In genomic region chr17:30653010-30653409, GRCm38 (mm10) we compare ENCODE assay signal across 11 mouse cellular contexts. TPM values are rescaled to one million over a fixed set of nuclear protein-coding genes. Genes with fewer than 3 reads are reported as not detected.
A peak's percentile ranks its signal among the peaks of the same experiment; 100 is the strongest.
DNase-seq lines count a peak whose midpoint lies in the region; ATAC-seq and TF ChIP-seq lines count a peak whose summit lies in the region.
"Had no signal": no experiment of that assay in that cellular context is flagged by ENCODE, and none has a peak within 500 bp of the region (broad histone marks: within the 10 kb centered on the region; RNA-seq: fewer than 3 reads in every experiment).

No protein-coding gene starts in this region.

- H3K9me3 ChIP-seq in liver, embryonic 12.5 days (replicated peaks) = peaks cover 16% of the 10 kb centered on the region
- H3K9me3 ChIP-seq: limb, embryonic 15.5 days had no signal

- H3K27me3 ChIP-seq in cerebellum, adult 2 months (ENCODE audit: control insufficient read depth, insufficient read depth, low read length) = no peaks in the 10 kb centered on the region
- no peaks in the 10 kb centered on the region for H3K27me3 ChIP-seq in liver, adult 2 months (ENCODE audit: control insufficient read depth, insufficient read depth, low read length)
- H3K27me3 ChIP-seq in liver, embryonic 12.5 days (replicated peaks) = no peaks in the 10 kb centered on the region
- H3K27me3 ChIP-seq: embryonic facial prominence, embryonic 12.5 days; limb, embryonic 15.5 days had no signal

- 96% methylated on average over 6 of the region's 6 CpGs for WGBS in cerebellum, adult 2 months
- 97% methylated on average over 6 of the region's 6 CpGs for WGBS in liver, adult 2 months
- WGBS in liver, embryonic 12.5 days (ENCODE audit: insufficient replicate concordance) = 90% methylated on average over 6 of the region's 6 CpGs

- H3K9ac ChIP-seq in liver, adult 2 months (ENCODE audit: low read depth, low read length) = no peak overlapping the region
- no peak overlapping the region for H3K9ac ChIP-seq in liver, embryonic 12.5 days
- H3K9ac ChIP-seq: embryonic facial prominence, embryonic 12.5 days; limb, embryonic 15.5 days had no signal

- no peak for DNase-seq in cerebellum, adult 2 months
- DNase-seq in liver, adult 2 months (ENCODE audit: extremely low read depth, low read depth, low spot score) = no peak
- DNase-seq in CD8-positive naive resting alpha-beta T cell, adult 2 months (ENCODE audit: low read depth in 2 of 2, low spot score in 2 of 2) = peak; percentile 39 to 58
- no peak for DNase-seq in heart, adult 11 months
- DNase-seq: kidney, adult 9 months had no signal

- no peak for ATAC-seq in cerebellum, adult (ENCODE audit: insufficient number of reproducible peaks, low FRiP score, low TSS enrichment)
- ATAC-seq in liver, embryonic 12.5 days = no peak
- no peak for ATAC-seq in megakaryocyte, adult 5-6 weeks (ENCODE audit: poor library complexity, severe bottlenecking)

- no peaks in the 10 kb centered on the region for H3K4me1 ChIP-seq in cerebellum, adult 2 months (ENCODE audit: control insufficient read depth, insufficient read depth, low read length)
- H3K4me1 ChIP-seq in liver, adult 2 months (ENCODE audit: control insufficient read depth, insufficient read depth, low read length) = peaks cover 2% of the 10 kb centered on the region
- 0 out of 2 replicates have a peak, but pooled peaks cover 3% of the 10 kb centered on the region for H3K4me1 ChIP-seq in liver, embryonic 12.5 days
- no peaks in the 10 kb centered on the region for H3K4me1 ChIP-seq in cortical plate, adult 2 months (ENCODE audit: control insufficient read depth, insufficient read depth, low read length)
- H3K4me1 ChIP-seq: embryonic facial prominence, embryonic 12.5 days had no signal

- H3K79me2 ChIP-seq in liver, adult 2 months (ENCODE audit: control insufficient read depth, insufficient read depth, low read length) = no peaks in the 10 kb centered on the region

- H3K4me3 ChIP-seq in cerebellum, adult 2 months (replicated peaks; ENCODE audit: insufficient read depth, low read depth, low read length) = no peak overlapping the region
- no peak overlapping the region for H3K4me3 ChIP-seq in liver, adult 2 months (ENCODE audit: insufficient read depth, low read depth, low read length)
- H3K4me3 ChIP-seq in liver, embryonic 12.5 days = no peak overlapping the region
- no peak overlapping the region for H3K4me3 ChIP-seq in cortical plate, adult 2 months (ENCODE audit: insufficient read depth, low read length)
- H3K4me3 ChIP-seq: embryonic facial prominence, embryonic 12.5 days; limb, embryonic 15.5 days had no signal

- peak; percentile 28; the same call in 1 of the 2 replicates for TF ChIP-seq CTCF in cerebellum, adult 2 months (IDR thresholded peaks at IDR 0.05; ENCODE audit: borderline replicate concordance, insufficient read depth, low read depth, low read length)
- peak; percentile 53; the same call in 1 of the 2 replicates for TF ChIP-seq CTCF in liver, adult 2 months (IDR thresholded peaks at IDR 0.05; ENCODE audit: low read depth, low read length)
- TF ChIP-seq CTCF in cortical plate, adult 2 months (IDR thresholded peaks at IDR 0.05; ENCODE audit: extremely low read depth, insufficient read depth, low read length) = peak; percentile 22; the same call in 1 of the 2 replicates

- no peak for TF ChIP-seq POLR2A in cerebellum, adult 2 months (IDR thresholded peaks at IDR 0.05; ENCODE audit: borderline replicate concordance, insufficient read depth, low read length)
- no peak for TF ChIP-seq POLR2A in liver, adult 2 months (IDR thresholded peaks at IDR 0.05; ENCODE audit: extremely low read depth, insufficient read depth, low read length)
- TF ChIP-seq POLR2A in cortical plate, adult 2 months (IDR thresholded peaks at IDR 0.05; ENCODE audit: extremely low read depth, insufficient read depth, low read length) = no peak

- H3K36me3 ChIP-seq in liver, adult 2 months (ENCODE audit: control insufficient read depth, insufficient read depth, low read length) = no peaks in the 10 kb centered on the region
- peaks cover 60% of the 10 kb centered on the region for H3K36me3 ChIP-seq in liver, embryonic 12.5 days
- H3K36me3 ChIP-seq: embryonic facial prominence, embryonic 12.5 days; limb, embryonic 15.5 days had no signal

- no peak overlapping the region for H3K4me2 ChIP-seq in liver, embryonic 12.5 days
- H3K4me2 ChIP-seq: embryonic facial prominence, embryonic 12.5 days; limb, embryonic 15.5 days had no signal

- H3K27ac ChIP-seq in cerebellum, adult 2 months (ENCODE audit: insufficient read depth, low read length) = no peak overlapping the region
- no peak overlapping the region for H3K27ac ChIP-seq in liver, adult 2 months (replicated peaks; ENCODE audit: insufficient read depth, low read depth, low read length)
- no peak overlapping the region for H3K27ac ChIP-seq in liver, embryonic 12.5 days
- H3K27ac ChIP-seq in cortical plate, adult 2 months (ENCODE audit: insufficient read depth, low read length) = no peak overlapping the region
- H3K27ac ChIP-seq: embryonic facial prominence, embryonic 12.5 days; limb, embryonic 15.5 days had no signal

RNA-seq across cellular contexts. Expression of gene Glo1, which starts 26.3 kb away (rescaled TPM):
- 160 and 165 TPM in 2 replicates for polyA plus RNA-seq in cerebellum, adult 2 months (2012; rRNA removed)
- total RNA-seq in liver, adult 2 months (2014; rRNA removed) = 384 and 388 TPM in 2 replicates
- polyA plus RNA-seq in liver, adult 2 months (2012; rRNA removed) = 229 and 239 TPM in 2 replicates
- polyA plus RNA-seq in liver, embryonic 12.5 days (2016; fragmentation: Nextera tagmentation; extraction: Ambion mirVana) = 292 and 300 TPM in 2 replicates
- 114 and 115 TPM in 2 replicates for polyA plus RNA-seq in cortical plate, adult 2 months (2012; rRNA removed)
- 52.5 and 55.3 TPM in 2 replicates for total RNA-seq in megakaryocyte, adult 5-6 weeks (2015)
- 56.7 and 61.8 TPM in 2 replicates for total RNA-seq in megakaryocyte, adult 5-6 weeks (2017)

RNA-seq across cellular contexts. Expression of gene Dnah8, which starts 28.9 kb away (rescaled TPM):
- polyA plus RNA-seq in cerebellum, adult 2 months (2012; rRNA removed) = 0.85 and 1.4 TPM in 2 replicates
- total RNA-seq in liver, adult 2 months (2014; rRNA removed) = 0.13 and 0.18 TPM in 2 replicates
- polyA plus RNA-seq in liver, adult 2 months (2012; rRNA removed) = 0.15 and 0.20 TPM in 2 replicates
- polyA plus RNA-seq in liver, embryonic 12.5 days (2016; fragmentation: Nextera tagmentation; extraction: Ambion mirVana) = 2.4 and 3.1 TPM in 2 replicates
- 0.49 and 0.50 TPM in 2 replicates for polyA plus RNA-seq in cortical plate, adult 2 months (2012; rRNA removed)
- total RNA-seq in megakaryocyte, adult 5-6 weeks (2015) = 23.8 and 24.3 TPM in 2 replicates
- total RNA-seq in megakaryocyte, adult 5-6 weeks (2017) = 35.7 and 43.9 TPM in 2 replicates

Comparison
In these comparisons a context has a peak if more than half of its experiments do, and no peak if none do; other contexts are left out.
1. DNase-seq: peak in CD8-positive naive resting alpha-beta T cell, adult 2 months (2 of 2); none in cerebellum, adult 2 months (0 of 2), liver, adult 2 months (single experiment) and heart, adult 11 months (single experiment).
2. Peak in every context shown above with its lines, with median percentiles within 50 percentile points of each other: CTCF ChIP-seq.